Mouse (Mus musculus): ENCODE measurements at regions not wholly inside any gene's neighbourhood (a gene's known extent, or its start where the extent isn't known, plus 50 kb on each side); places are given as distances from the start of the nearest gene placed in this dataset.

- Histone ChIP-seq H3K4me1 (replicated peaks; ENCODE audit: low read depth, low read length) (0 out of 2 replicates have a peak, but pooled peaks cover 2% of the 10 kb centered on the region), H3K36me3 (ENCODE audit: insufficient read depth, low read length) (no peaks in the 10 kb centered on the region), H3K4me3 (replicated peaks; ENCODE audit: low read length) (no peak overlapping the region), H3K27me3 (ENCODE audit: insufficient read depth, low read length) (no peaks in the 10 kb centered on the region), H3K9me3 (ENCODE audit: low read length) (no peaks in the 10 kb centered on the region)
- TF ChIP-seq NANOG (IDR thresholded peaks at IDR 0.05; ENCODE audit: borderline replicate concordance, low read length) (no peak), CTCF (conservative IDR thresholded peaks at IDR 0.05; ENCODE audit: low read length) (no peak), POU5F1 (IDR thresholded peaks at IDR 0.05; ENCODE audit: borderline replicate concordance, low read length) (no peak)
These were observed 366.7 kb downstream of the Eipr1 start for GRCm38 (mm10) chr12:29118336-29118735.

GRCm38 (mm10) chr12:29121159-29121558 is 369.6 kb downstream of the Eipr1 start:
- TF ChIP-seq NANOG (IDR thresholded peaks at IDR 0.05; ENCODE audit: borderline replicate concordance, low read length) (no peak), CTCF (conservative IDR thresholded peaks at IDR 0.05; ENCODE audit: low read length) (no peak), POU5F1 (IDR thresholded peaks at IDR 0.05; ENCODE audit: borderline replicate concordance, low read length) (no peak)
- Histone ChIP-seq H3K4me1 (replicated peaks; ENCODE audit: low read depth, low read length) (0 out of 2 replicates have a peak, but pooled peaks cover 2% of the 10 kb centered on the region), H3K36me3 (ENCODE audit: insufficient read depth, low read length) (no peaks in the 10 kb centered on the region), H3K9me3 (ENCODE audit: low read length) (no peaks in the 10 kb centered on the region), H3K27me3 (ENCODE audit: insufficient read depth, low read length) (no peaks in the 10 kb centered on the region), H3K4me3 (replicated peaks; ENCODE audit: low read length) (no peak overlapping the region)

GRCm38 (mm10) chr12:29122931-29123330 is 371.3 kb downstream of the Eipr1 start:
- Histone ChIP-seq H3K4me1 (replicated peaks; ENCODE audit: low read depth, low read length) (no peaks in the 10 kb centered on the region), H3K4me3 (replicated peaks; ENCODE audit: low read length) (no peak overlapping the region), H3K27me3 (ENCODE audit: insufficient read depth, low read length) (no peaks in the 10 kb centered on the region), H3K36me3 (ENCODE audit: insufficient read depth, low read length) (no peaks in the 10 kb centered on the region), H3K9me3 (ENCODE audit: low read length) (no peaks in the 10 kb centered on the region)
- TF ChIP-seq NANOG (IDR thresholded peaks at IDR 0.05; ENCODE audit: borderline replicate concordance, low read length): no peak
- TF ChIP-seq CTCF (conservative IDR thresholded peaks at IDR 0.05; ENCODE audit: low read length): no peak

GRCm38 (mm10) chr12:29124079-29124668 is 372.6 kb downstream of the Eipr1 start:
- Histone ChIP-seq H3K4me1 (replicated peaks; ENCODE audit: low read depth, low read length) (no peaks in the 10 kb centered on the region), H3K36me3 (ENCODE audit: insufficient read depth, low read length) (no peaks in the 10 kb centered on the region), H3K9me3 (ENCODE audit: low read length) (no peaks in the 10 kb centered on the region), H3K27me3 (ENCODE audit: insufficient read depth, low read length) (no peaks in the 10 kb centered on the region), H3K4me3 (replicated peaks; ENCODE audit: low read length) (no peak overlapping the region)
- TF ChIP-seq NANOG (IDR thresholded peaks at IDR 0.05; ENCODE audit: borderline replicate concordance, low read length): no peak

- no peaks in the 10 kb centered on the region; the same call in 1 of the 2 replicates for H3K27me3 ChIP-seq (ENCODE audit: insufficient read depth, low read length)
- H3K36me3 ChIP-seq (ENCODE audit: insufficient read depth, low read length): no peaks in the 10 kb centered on the region
- no peaks in the 10 kb centered on the region for H3K4me1 ChIP-seq (replicated peaks; ENCODE audit: low read depth, low read length)
- H3K4me3 ChIP-seq (replicated peaks; ENCODE audit: low read length): no peak overlapping the region
- TF ChIP-seq CTCF (conservative IDR thresholded peaks at IDR 0.05; ENCODE audit: low read length) (no peak), NANOG (IDR thresholded peaks at IDR 0.05; ENCODE audit: borderline replicate concordance, low read length) (no peak), POU5F1 (IDR thresholded peaks at IDR 0.05; ENCODE audit: borderline replicate concordance, low read length) (no peak)
- H3K9me3 ChIP-seq (ENCODE audit: low read length): no peaks in the 10 kb centered on the region
These were observed 377.2 kb downstream of the Eipr1 start for GRCm38 (mm10) chr12:29128844-29129243.

- no peaks in the 10 kb centered on the region for H3K36me3 ChIP-seq (ENCODE audit: insufficient read depth, low read length)
- no peaks in the 10 kb centered on the region for H3K4me1 ChIP-seq (replicated peaks; ENCODE audit: low read depth, low read length)
- TF ChIP-seq CTCF (conservative IDR thresholded peaks at IDR 0.05; ENCODE audit: low read length): no peak
- no peak for TF ChIP-seq POU5F1 (IDR thresholded peaks at IDR 0.05; ENCODE audit: borderline replicate concordance, low read length)
- no peak for TF ChIP-seq NANOG (IDR thresholded peaks at IDR 0.05; ENCODE audit: borderline replicate concordance, low read length)
- H3K27me3 ChIP-seq (ENCODE audit: insufficient read depth, low read length): no peaks in the 10 kb centered on the region; the same call in 1 of the 2 replicates
- no peak overlapping the region for H3K4me3 ChIP-seq (replicated peaks; ENCODE audit: low read length)
- H3K9me3 ChIP-seq (ENCODE audit: low read length): no peaks in the 10 kb centered on the region
These were observed 377.7 kb downstream of the Eipr1 start for GRCm38 (mm10) chr12:29129331-29129730.

- H3K4me1 ChIP-seq (replicated peaks; ENCODE audit: low read depth, low read length): no peaks in the 10 kb centered on the region
- H3K36me3 ChIP-seq (ENCODE audit: insufficient read depth, low read length): no peaks in the 10 kb centered on the region
- no peaks in the 10 kb centered on the region; the same call in 1 of the 2 replicates for H3K27me3 ChIP-seq (ENCODE audit: insufficient read depth, low read length)
- H3K4me3 ChIP-seq (replicated peaks; ENCODE audit: low read length): no peak overlapping the region
- TF ChIP-seq POU5F1 (IDR thresholded peaks at IDR 0.05; ENCODE audit: borderline replicate concordance, low read length) (no peak), NANOG (IDR thresholded peaks at IDR 0.05; ENCODE audit: borderline replicate concordance, low read length) (no peak)
- no peaks in the 10 kb centered on the region for H3K9me3 ChIP-seq (ENCODE audit: low read length)
These were observed 382.7 kb downstream of the Eipr1 start for GRCm38 (mm10) chr12:29134326-29134725.

- Histone ChIP-seq H3K36me3 (ENCODE audit: insufficient read depth, low read length) (no peaks in the 10 kb centered on the region), H3K4me3 (replicated peaks; ENCODE audit: low read length) (no peak overlapping the region), H3K4me1 (replicated peaks; ENCODE audit: low read depth, low read length) (0 out of 2 replicates have a peak, but pooled peaks cover 5% of the 10 kb centered on the region), H3K9me3 (ENCODE audit: low read length) (no peaks in the 10 kb centered on the region), H3K27me3 (ENCODE audit: insufficient read depth, low read length) (no peaks in the 10 kb centered on the region)
- no peak for TF ChIP-seq NANOG (IDR thresholded peaks at IDR 0.05; ENCODE audit: borderline replicate concordance, low read length)
- no peak for TF ChIP-seq CTCF (conservative IDR thresholded peaks at IDR 0.05; ENCODE audit: low read length)
- no peak for TF ChIP-seq POU5F1 (IDR thresholded peaks at IDR 0.05; ENCODE audit: borderline replicate concordance, low read length)
These were observed 385.3 kb downstream of the Eipr1 start for GRCm38 (mm10) chr12:29136850-29137268.

GRCm38 (mm10) chr12:29137455-29137854 is 385.9 kb downstream of the Eipr1 start:
- TF ChIP-seq CTCF (conservative IDR thresholded peaks at IDR 0.05; ENCODE audit: low read length): no peak
- no peak for TF ChIP-seq POU5F1 (IDR thresholded peaks at IDR 0.05; ENCODE audit: borderline replicate concordance, low read length)
- TF ChIP-seq NANOG (IDR thresholded peaks at IDR 0.05; ENCODE audit: borderline replicate concordance, low read length): no peak
- H3K27me3 ChIP-seq (ENCODE audit: insufficient read depth, low read length): no peaks in the 10 kb centered on the region
- 0 out of 2 replicates have a peak, but pooled peaks cover 5% of the 10 kb centered on the region for H3K4me1 ChIP-seq (replicated peaks; ENCODE audit: low read depth, low read length)
- H3K4me3 ChIP-seq (replicated peaks; ENCODE audit: low read length): no peak overlapping the region
- H3K36me3 ChIP-seq (ENCODE audit: insufficient read depth, low read length): no peaks in the 10 kb centered on the region
- no peaks in the 10 kb centered on the region for H3K9me3 ChIP-seq (ENCODE audit: low read length)

Measured in E14TG2a.4 (cell line).